Mouse (Mus musculus) bone marrow, adult 2 months (tissue): Measurements from ENCODE around the gene Bcl2l12. TPM values are rescaled to one million over a fixed set of nuclear protein-coding genes. Genes with fewer than 3 reads are reported as not detected.
"Not testable (repeated sequence)": the region's sequence is repeated elsewhere in the genome, so short reads cannot be mapped to it uniquely, and the experiment has no call there.

Experiments
- H3K27ac ChIP-seq: fragments of 200-500 bp; 2 replicates; pipeline ENCODE4 v1.5.1; 2012; ENCODE audit warnings: low read depth, mild to moderate bottlenecking, control low read depth, inconsistent platforms, low read length; ENCODE audit not compliant: control insufficient read depth, poor library complexity, insufficient read depth
- H3K4me1 ChIP-seq: fragments of 200-500 bp; 2 replicates; pipeline ENCODE4 v1.6.1; 2011; ENCODE audit warnings: low read length; ENCODE audit not compliant: control insufficient read depth, insufficient read depth
- H3K4me3 ChIP-seq: fragments of 200-500 bp; replicated peaks from 2 replicates; pipeline ENCODE3; 2011; ENCODE audit warnings: mild to moderate bottlenecking, low read depth, low read length, control low read depth; ENCODE audit not compliant: control insufficient read depth
- CTCF ChIP-seq: fragments of 200-500 bp; IDR thresholded peaks from 2 replicates; pipeline ENCODE4 v1.5.1; 2011; ENCODE audit warnings: low read length, control low read depth; ENCODE audit not compliant: control insufficient read depth, insufficient read depth
- POLR2A ChIP-seq: fragments of 200-500 bp; IDR thresholded peaks from 2 replicates; pipeline ENCODE4 v1.6.1; 2011; ENCODE audit warnings: low read depth, mild to moderate bottlenecking, control low read depth, low read length, borderline replicate concordance; ENCODE audit not compliant: control insufficient read depth
- WGBS: fragments of 180-500 bp; shearing (Covaris S2); methylation state at CpG from one replicate; pipeline ENCODE4 v1.1.7; 2018; 5-methylcytosine and 5-hydroxymethylcytosine counted together
- polyA plus RNA-seq: library from polyadenylated mRNA; stranded (reverse); fragments of >200 nt; gene quantifications from 2 replicates; pipeline ENCODE4 v1.2.4, GENCODE M21; 2011; ENCODE audit warnings: low replicate concordance; ENCODE audit not compliant: missing spikeins, insufficient read depth, insufficient read length

The Bcl2l12 gene
- polyA plus RNA-seq, 1 experiment = 40.8 TPM

DNA sequence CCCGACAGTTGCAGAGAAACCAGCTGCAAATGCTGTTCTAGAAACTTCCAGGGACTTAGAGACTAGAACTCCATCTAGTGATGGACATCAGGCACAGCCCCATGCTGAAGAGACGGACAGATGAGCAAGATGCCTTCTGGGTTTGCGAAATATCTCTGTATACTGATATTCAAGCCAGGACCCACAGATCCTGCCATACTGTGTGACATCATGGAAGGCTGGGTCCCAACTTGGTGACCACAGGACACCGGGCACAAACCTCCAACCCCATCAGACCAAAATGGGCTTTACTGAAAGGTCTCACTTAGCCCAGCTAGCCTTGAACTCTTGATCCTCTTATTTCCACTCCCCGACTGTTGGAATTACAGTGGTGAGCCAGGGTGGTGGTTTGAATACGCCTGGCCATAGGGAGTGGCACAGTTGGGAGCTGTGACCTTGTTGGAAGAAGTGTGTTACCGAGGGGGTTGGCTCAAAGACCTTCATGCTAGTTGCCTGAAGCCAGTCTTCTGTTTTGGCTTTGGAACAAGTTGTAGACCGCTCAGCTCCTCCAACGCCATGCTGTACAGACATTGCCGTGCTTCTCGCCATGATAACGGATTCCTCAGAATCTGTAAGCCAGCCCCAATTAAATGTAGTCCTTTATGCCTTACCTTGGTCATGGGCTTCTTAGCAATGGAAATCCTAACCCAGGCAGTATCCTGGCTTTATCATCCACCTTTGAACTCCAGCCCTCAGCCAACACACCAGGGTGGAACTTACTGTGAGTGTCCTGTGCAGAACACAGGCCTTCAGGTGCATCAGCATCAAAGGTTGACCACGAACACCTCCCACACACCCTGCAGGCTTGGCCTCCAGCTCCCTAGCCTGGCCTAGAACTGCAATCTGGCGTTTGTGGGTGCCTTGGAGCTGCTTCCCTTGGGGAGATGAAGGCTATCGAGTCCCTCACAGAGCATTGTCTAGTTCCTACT lies 26.1 kb upstream of the Bcl2l12 start:
- WGBS = 71% methylated on average over 15 of the region's 15 CpGs
- H3K4me1 ChIP-seq = no peaks in the 10 kb centered on the region
- H3K4me3 ChIP-seq = no peak overlapping the region
- TF ChIP-seq POLR2A (no peak), CTCF (no peak)
- no peak overlapping the region for H3K27ac ChIP-seq

DNA sequence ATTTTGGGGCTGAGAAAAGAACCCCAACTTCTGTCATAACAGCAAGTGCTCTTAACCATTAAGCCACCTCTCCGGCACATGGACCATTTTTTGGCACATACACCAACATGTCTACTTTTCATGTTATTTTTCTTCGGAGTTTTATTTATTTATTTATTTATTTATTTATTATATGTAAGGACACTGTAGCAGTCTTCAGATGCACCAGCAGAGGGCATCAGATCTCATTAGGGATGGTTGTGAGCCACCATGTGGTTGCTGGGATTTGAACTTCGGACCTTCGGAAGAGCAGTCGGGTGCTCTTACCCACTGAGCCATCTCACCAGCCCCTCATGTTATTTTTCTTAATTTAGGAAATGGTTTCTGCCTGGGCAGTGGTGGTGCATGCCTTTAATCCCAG lies 25.2 kb upstream of the Bcl2l12 start:
- 53% methylated on average over 5 of the region's 5 CpGs for WGBS
- TF ChIP-seq CTCF = 0 out of 2 replicates have a peak, but pooled peaks have one; percentile 6
- not testable (repeated sequence) for H3K4me3 ChIP-seq, H3K4me1 ChIP-seq, H3K27ac ChIP-seq

DNA sequence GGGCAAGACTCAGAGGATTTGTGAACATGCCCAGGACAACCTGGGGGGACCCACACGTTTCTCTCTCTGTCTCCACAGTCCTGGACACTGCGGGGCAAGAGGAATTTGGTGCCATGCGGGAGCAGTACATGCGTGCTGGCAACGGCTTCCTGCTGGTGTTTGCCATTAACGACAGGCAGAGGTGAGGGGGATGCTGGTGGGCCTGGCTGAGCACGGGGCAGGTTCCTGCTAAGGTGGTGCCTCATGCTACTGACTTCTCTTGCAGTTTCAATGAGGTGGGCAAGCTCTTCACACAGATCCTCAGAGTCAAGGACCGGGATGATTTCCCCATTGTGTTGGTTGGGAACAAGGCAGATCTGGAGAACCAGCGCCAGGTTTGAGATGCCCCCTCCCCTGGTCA lies 21.7 kb upstream of the Bcl2l12 start:
- Histone ChIP-seq H3K4me1 (no peaks in the 10 kb centered on the region), H3K27ac (no peak overlapping the region), H3K4me3 (no peak overlapping the region)
- TF ChIP-seq POLR2A (no peak), CTCF (no peak)
- 78% methylated on average over 9 of the region's 9 CpGs for WGBS

DNA sequence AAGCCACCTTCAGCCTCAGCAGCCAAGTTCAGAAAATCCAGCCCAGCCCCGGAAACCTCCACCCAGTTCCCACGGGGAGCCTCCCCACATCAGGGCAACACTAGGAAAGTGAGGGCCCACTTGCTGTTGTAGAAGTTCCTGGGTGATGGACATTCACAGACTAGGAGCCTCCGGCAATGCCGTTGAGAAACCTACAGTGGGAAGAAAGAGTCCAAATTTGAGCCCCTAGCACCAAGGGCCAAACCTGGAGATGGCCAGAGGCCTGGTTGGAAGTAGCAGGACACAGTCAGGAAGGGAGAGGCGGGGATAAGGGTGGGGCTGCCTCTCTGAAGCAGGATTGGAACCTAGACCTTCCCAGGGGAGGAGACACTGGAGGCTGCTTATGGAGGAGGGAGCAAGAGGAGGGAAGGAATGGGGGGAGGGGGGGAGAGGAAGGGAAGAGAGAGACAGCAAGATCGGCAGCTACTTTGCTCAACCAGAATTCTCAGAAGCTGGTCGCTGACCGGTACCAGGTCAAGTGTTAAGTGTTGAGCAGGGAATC lies 20.6 kb upstream of the Bcl2l12 start:
- Histone ChIP-seq H3K27ac (0 out of 2 replicates have a peak overlapping the region, but pooled peaks have one; percentile 10), H3K4me1 (no peaks in the 10 kb centered on the region), H3K4me3 (no peak overlapping the region)
- TF ChIP-seq CTCF (no peak), POLR2A (no peak)
- 43% methylated on average over 8 of the region's 8 CpGs for whole genome bisulfite sequencing

DNA sequence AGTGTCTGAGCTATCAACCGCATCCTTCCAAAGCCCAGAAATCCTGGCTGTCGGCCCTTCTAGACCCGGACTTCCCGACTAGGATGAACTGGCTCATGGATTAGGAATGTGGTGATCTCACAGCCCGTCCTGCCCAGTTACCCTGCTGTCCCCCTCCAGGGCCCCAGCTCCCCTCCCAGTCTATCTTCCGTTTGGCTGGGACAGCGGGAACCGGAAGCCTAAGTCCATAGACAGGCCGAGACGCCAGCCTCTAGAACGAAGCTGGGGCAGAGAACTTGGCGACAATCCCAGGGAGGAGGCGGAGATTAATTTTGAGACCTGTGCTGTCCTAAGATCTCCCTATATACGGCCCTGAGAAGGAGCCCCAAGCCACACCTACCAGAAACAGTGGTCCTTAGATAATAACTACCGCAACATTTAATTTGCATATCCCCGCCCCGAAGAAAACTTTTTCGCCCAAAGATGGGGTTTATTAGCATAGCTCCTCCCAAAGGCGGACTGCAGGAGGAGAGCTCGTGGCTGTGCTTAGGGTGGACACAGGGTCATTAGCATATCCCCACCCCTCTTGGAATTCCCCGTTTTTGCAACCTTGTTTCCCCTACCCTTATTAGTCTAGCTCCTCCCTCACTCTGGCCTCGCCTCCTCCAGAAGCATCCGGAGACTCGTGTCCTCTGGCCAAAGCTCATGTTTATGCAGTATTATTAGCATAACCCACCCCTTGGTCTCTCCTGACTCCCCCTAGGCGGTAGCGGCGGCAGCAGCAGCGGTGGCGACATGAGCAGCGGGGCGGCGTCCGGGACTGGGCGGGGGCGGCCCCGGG lies 18.9 kb upstream of the Bcl2l12 start, which contains the start of gene Rras:
Gene Rras (plus strand): TSS at position 720 of the 820 bp plus-strand sequence.
- Histone ChIP-seq H3K27ac (peak within 1 kb of the TSS; percentile 91), H3K4me3 (peak within 1 kb of the TSS; percentile 65), H3K4me1 (no peaks in the 10 kb centered on the region)
- WGBS = under 1% methylated on average over 36 of the region's 36 CpGs
- TF ChIP-seq POLR2A = peak; percentile 61; the same call in 1 of the 2 replicates
- TF ChIP-seq CTCF = no peak

DNA sequence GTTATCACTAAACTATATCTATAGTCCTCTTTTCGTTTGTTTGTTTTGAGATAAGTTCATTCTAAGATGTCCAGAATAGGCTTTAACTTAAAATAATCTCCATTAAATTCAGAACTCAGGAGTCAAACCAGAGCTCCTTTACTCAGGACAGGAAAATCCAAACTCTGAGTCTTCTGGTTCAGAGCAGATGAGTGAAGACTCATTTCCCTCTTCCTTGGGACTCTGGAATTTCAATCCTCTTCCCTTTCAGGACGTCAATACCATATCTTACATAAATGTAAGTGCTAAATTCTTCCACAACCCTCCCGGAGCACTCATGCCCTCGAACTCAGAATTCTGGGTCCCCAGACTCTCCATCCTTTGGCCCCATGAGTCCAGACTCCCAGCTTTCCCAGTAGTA lies 18.2 kb upstream of the Bcl2l12 start:
- Histone ChIP-seq H3K27ac (peak overlapping the region; percentile 91), H3K4me1 (no peaks in the 10 kb centered on the region), H3K4me3 (peak overlapping the region; percentile 81)
- 0% methylated on average over 4 of the region's 4 CpGs for WGBS
- no peak for TF ChIP-seq CTCF
- no peak for TF ChIP-seq POLR2A

DNA sequence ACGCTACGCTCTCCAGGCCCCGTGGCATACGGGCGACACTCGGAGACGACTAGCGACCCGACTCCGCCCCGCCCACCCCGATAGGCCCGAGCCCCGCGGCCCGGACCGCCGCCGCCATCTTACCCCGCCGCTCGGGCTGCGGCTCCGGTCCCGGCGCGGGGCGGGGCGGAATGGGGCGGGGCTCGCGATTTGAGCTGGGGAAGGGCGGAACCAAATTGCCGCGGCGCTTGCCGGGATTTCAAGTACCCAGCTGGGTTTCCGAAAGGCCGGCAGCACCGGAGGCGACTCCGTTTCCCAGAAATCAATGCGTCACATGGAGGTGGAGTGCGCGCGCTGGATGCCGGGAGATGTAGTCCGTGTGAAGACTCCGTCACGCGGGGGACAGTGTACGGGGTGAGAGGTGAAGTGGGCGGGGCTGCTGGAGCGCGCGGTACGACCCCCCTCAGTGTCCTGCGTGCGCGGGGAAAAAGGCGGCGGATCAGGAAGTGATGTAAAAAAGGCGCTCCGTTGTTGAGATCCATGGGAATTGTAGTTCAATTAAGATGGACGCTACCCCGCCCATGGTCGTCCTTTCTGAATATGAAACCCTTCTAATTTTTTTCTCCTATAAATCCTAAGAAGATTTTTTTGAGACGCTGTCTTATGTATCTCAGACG lies 17.6 kb upstream of the Bcl2l12 start, which contains the start of gene Scaf1:
Gene Scaf1 (minus strand): TSS at position 407 of the 656 bp plus-strand sequence.
- H3K27ac ChIP-seq = peak within 1 kb of the TSS; percentile 91
- no peak for TF ChIP-seq CTCF
- TF ChIP-seq POLR2A = peak; percentile 40; the same call in 1 of the 2 replicates
- peak within 1 kb of the TSS; percentile 81 for H3K4me3 ChIP-seq
- no peaks in the 10 kb centered on the region for H3K4me1 ChIP-seq
- under 1% methylated on average over 69 of the region's 69 CpGs for WGBS
